Mouse (Mus musculus) B cell, adult 2 months (primary cell): ENCODE measurements around the gene H2-Eb2.

Experiments used
- DNase-seq, 2 experiments: peaks; one replicate each; pipeline ENCODE4 v3.0.0; 2022

Gene H2-Eb2

DNA sequence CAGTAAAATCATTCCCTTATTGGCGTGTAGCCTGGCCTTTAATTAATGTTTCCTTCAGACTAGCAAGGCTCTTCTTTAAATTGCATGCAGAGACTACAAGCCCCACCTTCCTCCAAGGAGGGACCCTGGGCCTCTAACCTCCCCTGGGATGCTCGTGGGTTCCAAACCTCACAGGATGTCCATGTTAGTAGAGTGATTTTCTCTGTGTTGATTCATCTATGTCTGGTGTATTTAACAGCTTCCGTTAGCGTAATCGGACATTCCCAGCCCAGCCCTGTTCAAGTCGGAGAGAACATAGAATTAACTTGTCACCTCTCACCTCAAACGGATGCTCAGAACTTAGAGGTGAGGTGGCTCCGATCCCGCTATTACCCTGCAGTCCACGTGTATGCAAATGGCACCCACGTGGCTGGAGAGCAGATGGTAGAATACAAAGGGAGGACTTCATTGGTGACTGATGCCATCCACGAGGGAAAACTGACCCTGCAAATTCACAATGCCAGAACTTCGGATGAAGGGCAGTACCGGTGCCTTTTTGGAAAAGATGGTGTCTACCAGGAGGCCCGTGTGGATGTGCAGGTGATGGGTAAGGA is 37.6 kb downstream of the H2-Eb2 start:
- peak; percentile 45 to 57 for DNase-seq

DNA sequence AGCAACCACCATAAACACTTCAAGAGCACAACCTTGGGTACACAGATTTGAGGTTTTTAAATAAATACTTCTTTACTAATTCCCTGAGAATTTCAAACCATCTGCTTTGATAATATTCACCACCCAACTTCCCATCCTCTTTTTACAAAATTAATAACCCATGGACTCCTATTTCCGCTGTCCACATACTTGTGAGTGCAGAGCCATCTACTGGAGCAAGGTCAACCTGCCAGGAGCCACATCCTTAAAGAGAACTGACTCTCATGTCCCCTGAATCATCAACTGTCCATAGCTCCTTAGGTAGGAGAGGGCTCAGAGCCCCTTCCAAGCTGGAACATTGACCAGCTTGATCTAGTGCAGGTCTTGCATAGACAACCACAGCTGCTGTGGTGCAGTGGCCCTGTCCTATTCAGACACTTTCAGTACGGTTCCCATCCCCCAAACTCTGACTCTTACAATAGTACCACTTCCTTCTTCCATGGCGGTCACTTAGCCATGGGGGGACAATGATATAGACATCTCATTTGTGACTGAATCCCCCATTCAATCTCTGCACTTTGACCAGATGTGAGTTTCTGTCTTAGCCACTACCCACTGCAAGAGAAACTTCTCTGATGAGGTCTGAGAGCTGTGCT is 38.3 kb downstream of the H2-Eb2 start:
- DNase-seq = no peak

DNA sequence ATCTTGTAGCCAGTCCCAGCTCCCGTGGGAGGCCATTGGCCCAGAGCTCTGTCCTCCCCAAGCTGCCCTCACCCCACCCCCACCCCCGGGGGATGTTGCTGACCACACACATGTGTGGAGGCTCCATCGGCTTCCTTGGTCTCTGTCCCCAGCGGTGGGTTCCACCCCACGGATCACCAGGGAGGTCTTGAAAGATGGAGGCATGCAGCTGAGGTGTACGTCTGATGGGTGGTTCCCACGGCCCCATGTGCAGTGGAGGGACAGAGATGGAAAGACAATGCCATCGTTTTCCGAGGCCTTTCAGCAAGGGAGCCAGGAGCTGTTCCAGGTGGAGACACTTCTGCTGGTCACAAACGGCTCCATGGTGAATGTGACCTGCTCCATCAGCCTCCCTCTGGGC is 39.6 kb downstream of the H2-Eb2 start:
- DNase-seq = no peak

DNA sequence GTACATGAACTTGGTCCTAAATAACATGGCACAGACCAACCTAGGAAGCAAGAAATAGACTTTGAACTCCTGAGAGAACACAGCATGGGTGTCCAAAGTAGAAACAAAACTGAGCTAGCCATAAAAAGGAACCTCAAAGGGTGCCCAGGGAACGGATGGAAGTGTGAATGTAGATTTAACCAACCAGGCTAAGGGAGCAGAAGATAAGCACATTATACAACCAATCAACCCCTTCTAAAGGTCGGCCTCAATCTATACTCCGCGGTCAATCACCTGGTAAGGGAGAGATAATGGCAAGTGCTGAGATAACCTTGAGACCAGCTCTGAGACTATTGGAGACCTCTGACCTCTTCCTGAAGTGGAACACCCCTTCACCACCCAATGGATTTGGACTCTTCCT is 45.1 kb downstream of the H2-Eb2 start:
- DNase-seq = no peak

DNA sequence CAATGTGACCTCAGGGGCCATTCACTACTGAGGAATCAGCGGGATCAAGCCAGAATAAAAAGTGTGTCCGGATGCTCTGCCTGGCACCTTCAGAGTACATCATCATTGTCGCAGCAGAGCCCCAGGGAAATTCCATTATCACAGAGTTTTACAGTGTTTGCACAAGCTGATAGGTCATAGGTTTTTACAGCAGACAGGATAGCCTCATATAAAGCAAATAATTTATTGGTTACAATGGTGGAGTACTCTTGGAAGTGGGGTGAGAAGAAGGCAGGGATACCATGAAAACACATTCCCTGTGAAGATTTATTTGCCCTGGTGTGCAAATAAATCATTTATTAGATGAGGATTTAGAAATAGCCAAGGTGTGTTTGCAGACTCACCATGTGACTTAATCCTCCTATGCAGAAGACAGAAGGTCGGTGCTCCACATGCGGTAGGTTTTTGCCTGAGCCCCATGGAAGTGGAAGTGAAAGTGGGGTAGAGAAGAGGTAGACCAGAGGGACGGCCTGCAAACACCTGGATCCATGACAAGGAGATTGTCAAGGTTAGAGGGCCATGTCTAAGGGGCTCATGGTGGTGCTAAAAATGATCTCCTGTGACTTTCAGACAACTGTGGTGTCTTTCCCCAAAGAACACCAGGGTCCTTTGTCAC is 47.7 kb downstream of the H2-Eb2 start:
- DNase-seq = no peak

DNA sequence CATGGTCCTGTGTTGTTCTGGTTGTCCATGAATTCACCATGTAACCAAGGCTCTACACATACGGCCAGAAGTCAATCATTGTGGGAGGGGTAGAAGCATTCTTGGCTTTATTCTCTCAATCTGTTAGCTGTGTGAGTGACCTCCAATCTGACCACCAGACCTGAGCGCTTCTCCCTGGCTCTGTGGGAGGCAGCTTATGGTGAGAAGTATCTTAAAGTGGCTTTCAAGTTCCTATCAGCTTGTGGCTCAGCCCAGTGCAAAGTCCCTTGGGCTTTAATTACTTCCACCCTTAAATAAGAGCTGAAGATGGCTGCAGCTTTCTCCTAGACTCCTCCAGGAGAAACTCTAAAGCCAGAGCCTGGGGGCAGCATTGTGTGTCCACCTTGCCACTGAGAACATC is 51.4 kb downstream of the H2-Eb2 start, which contains the start of gene Btnl1:
Btnl1 (plus strand) TSS at position 286 of the 400 bp plus-strand sequence.
- no peak for DNase-seq

DNA sequence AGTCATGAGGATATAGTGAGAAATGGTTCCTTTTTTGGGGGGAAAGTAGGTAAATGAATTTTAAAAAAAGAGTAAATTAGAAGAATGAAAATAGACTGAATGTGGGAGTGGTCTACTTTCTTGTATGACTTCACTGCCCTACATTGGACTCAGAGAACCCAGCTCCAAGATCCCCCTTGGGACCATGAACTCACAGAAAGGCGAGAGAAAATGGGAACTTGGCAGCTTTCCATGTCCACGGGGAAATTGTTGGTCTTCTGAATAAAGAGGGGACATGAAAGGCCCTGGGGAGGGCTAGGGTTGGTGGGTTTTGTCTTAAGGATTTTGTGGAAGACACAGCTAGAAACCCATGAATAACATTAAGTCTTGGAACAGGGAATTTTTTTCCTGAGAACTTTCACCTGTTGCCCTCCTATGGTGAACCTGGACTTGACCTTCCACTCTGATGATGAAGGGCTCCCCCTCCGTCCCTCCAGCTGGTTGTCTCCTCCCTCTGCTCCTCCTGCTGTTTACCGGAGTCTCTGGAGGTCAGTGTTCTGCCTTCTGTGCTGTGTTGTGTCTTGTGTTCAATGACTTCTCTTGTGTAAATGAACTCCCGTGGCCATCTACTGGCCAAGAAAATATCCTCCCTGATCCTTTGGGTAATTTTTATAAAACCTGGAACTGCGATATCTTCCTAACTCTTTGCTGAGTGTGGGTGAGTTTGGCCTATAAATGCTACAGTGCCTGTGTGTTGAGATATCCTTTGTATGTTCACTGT is 52.2 kb downstream of the H2-Eb2 start:
- peak; percentile 35 for DNase-seq

DNA sequence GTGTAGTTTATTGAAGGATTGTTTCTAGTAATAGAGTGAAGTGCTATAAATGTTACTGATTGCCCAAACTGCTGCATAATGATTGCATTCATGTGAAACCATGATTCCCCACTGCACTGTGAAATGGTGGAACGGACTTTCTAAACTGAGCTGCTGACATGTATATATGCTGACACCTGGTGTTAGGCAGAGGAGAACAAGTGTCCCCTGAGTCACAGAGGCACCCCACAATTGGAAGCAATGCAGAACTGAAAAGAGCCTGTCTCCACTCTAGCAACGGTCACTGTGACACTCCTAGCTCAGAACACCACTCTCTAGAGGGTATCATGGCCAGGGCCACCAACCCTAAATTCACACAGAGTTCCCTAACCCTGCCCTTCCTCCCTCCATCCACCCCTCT is 53.3 kb downstream of the H2-Eb2 start:
- DNase-seq = peak; percentile 51 to 53

DNA sequence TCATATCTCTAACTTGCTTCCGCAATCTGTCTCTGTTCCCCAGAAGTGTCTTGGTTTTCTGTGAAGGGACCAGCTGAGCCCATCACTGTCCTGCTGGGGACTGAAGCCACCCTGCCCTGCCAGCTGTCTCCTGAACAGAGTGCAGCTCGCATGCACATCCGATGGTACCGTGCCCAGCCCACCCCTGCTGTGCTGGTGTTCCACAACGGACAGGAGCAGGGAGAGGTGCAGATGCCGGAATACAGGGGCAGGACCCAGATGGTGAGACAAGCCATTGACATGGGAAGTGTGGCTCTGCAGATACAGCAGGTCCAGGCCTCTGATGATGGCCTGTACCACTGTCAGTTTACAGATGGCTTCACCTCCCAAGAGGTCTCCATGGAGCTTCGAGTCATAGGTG is 54.0 kb downstream of the H2-Eb2 start:
- DNase-seq = no peak

DNA sequence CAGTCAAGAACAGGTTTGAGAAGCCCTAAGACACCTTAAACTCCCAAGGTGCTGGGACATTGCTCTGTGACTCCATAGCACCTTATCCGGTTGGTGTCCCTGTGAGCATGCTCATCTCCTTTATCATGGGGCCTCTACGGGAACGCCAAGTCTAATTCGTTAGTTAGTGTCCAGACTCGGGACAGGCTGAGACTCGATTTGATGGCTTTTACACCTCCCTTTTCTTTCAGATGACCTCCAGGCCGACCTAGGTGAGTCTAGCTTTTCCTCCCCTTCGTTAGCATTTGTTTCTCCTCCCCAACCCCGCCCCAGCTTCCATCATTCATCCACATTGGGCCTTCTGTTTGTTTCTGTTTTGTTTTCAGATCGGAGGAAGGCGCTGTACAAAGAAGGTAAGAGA is 56.4 kb downstream of the H2-Eb2 start:
- DNase-seq = no peak

DNA sequence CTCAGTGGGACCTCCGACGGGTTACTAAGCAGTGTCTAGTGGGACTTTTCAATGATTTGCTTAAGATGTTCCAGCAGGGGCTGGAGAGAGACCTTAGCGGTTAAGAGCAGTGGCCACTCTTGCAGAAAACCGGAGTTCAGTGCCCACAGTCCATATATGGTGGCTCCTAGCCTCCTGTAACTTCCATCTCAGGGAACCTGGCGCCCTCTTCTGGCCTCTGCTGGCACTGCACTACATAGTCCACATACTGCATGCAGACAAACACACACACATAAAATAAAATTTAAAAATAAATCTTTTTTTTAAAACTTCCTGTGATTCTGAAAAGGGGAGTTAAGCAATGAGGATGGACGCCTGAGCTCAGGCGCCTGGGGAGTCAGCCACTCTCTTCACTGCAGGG is 57.7 kb downstream of the H2-Eb2 start:
- peak; percentile 86 for DNase-seq

DNA sequence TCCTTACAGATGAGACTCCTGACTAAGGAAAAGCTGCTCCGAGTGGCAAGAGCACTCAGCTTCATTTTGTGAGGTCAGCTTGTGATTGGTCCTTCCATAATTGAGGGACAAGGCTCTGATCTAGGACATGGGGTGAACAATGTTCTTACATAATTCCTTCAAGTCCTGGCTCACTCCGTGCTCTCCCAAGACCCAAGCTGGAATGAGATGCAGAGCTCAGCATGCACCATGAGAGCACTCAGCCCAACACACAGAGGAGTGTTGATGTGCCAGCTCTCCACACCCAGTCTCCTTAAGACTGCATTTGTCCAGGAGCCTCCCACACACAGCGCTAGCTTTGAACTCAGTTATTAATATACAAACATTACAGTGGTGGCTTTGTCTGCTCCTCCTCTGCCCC is 59.2 kb downstream of the H2-Eb2 start:
- DNase-seq = no peak

DNA sequence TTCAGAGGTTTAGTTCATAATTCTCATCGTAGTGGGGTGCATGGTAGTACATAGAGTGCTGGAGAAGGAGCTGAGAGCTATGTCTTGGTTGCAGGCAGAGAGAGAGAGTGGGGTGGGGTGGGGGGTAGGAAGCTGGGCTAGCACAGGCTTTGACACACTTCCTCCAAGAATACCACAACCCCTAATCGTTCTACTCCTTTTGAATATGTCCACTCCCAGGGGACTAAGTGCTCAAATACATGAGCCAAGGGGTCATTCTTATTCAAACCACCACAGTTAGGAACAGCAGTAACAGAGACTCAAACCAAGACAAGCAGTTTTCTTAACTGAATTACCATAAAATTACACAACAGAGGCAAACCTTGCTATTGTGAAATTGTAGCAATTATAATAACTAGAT is 61.2 kb downstream of the H2-Eb2 start:
- DNase-seq = no peak

DNA sequence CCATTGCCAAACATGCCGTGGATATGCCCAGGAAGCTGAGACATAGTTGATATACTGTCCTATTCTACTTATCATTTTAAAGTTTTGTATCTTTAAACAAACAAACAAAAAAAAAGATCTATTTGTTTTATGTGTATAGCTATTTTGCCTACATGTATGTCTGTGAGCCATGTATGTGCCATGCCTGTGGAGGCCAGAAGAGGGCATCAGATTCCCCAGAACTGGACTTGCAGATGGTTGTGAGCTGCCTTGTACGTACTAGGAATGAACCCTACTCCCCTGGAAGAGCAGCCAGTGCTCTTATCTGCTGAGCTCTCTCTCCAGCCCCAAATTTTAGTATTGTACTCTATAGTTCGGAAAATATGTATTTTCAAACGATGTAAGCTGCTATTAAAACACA is 63.0 kb downstream of the H2-Eb2 start:
- DNase-seq = peak; percentile 67 to 73
